ENCODE assay signal across 17 mouse cellular contexts in genomic region chr13:118400340-118400739, GRCm38 (mm10).
"Had no signal": no experiment of that assay in that cellular context is flagged by ENCODE, and none has a peak within 500 bp of the region (broad histone marks: within the 10 kb centered on the region; RNA-seq: fewer than 3 reads in every experiment).

No protein-coding gene starts in this region.

- H3K27ac ChIP-seq: midbrain, embryonic 10.5 days; midbrain, embryonic 12.5 days; neural tube, embryonic 13.5 days; neural tube, embryonic 15.5 days had no signal

- DNase-seq: lung, embryonic 14.5 days; lung, postnatal 10 days; lung, postnatal 4 days; midbrain, embryonic 14.5 days; retina, postnatal 1 day; right cerebral cortex, adult 18-20 months; right cerebral cortex, postnatal 25 days; right cerebral cortex, postnatal 4 days; spleen, adult 18-20 months; thymus, adult 18-20 months; thymus, postnatal 14 days; thymus, postnatal 36 days had no signal

- H3K4me3 ChIP-seq: midbrain, embryonic 10.5 days; midbrain, embryonic 12.5 days; myocyte; neural tube, embryonic 13.5 days; neural tube, embryonic 15.5 days had no signal
